Mouse (Mus musculus): Measurements from ENCODE around the gene Fbln1. TPM values are rescaled to one million over a fixed set of nuclear protein-coding genes. Genes with fewer than 3 reads are reported as not detected.

Gene Fbln1
- polyA plus RNA-seq, 1 experiment: 12.4 TPM

- TF ChIP-seq CTCF (IDR thresholded peaks at IDR 0.05; ENCODE audit: control insufficient read depth, insufficient read depth, insufficient replicate concordance, low read depth, low read length): no peak
- TF ChIP-seq POLR2A (IDR thresholded peaks at IDR 0.05; ENCODE audit: control insufficient read depth, low read depth, low read length): no peak
- Histone ChIP-seq H3K4me1 (ENCODE audit: control insufficient read depth, insufficient read depth, low read length) (peaks cover 23% of the 10 kb centered on the region), H3K36me3 (ENCODE audit: control insufficient read depth, insufficient read depth, low read length) (no peaks in the 10 kb centered on the region), H3K4me3 (ENCODE audit: control insufficient read depth, low read depth, low read length) (no peak overlapping the region; the same call in 1 of the 2 replicates), H3K27ac (ENCODE audit: control insufficient read depth, insufficient read depth, low read depth, low read length) (no peak overlapping the region), H3K27me3 (ENCODE audit: control insufficient read depth, insufficient read depth, low read length) (no peaks in the 10 kb centered on the region)
These were observed 940 bp downstream of the Fbln1 start for GRCm38 (mm10) chr15:85206703-85207075.

GRCm38 (mm10) chr15:85207081-85207480, 1.3 kb downstream of the Fbln1 start:
- TF ChIP-seq POLR2A (IDR thresholded peaks at IDR 0.05; ENCODE audit: control insufficient read depth, low read depth, low read length): no peak
- Histone ChIP-seq H3K27ac (ENCODE audit: control insufficient read depth, insufficient read depth, low read depth, low read length) (no peak overlapping the region), H3K27me3 (ENCODE audit: control insufficient read depth, insufficient read depth, low read length) (no peaks in the 10 kb centered on the region), H3K36me3 (ENCODE audit: control insufficient read depth, insufficient read depth, low read length) (no peaks in the 10 kb centered on the region), H3K4me1 (ENCODE audit: control insufficient read depth, insufficient read depth, low read length) (peaks cover 22% of the 10 kb centered on the region), H3K4me3 (ENCODE audit: control insufficient read depth, low read depth, low read length) (no peak overlapping the region)

- no peaks in the 10 kb centered on the region for H3K27me3 ChIP-seq (ENCODE audit: control insufficient read depth, insufficient read depth, low read length)
- H3K36me3 ChIP-seq (ENCODE audit: control insufficient read depth, insufficient read depth, low read length): no peaks in the 10 kb centered on the region
- H3K4me3 ChIP-seq (ENCODE audit: control insufficient read depth, low read depth, low read length): no peak overlapping the region
- peaks cover 22% of the 10 kb centered on the region for H3K4me1 ChIP-seq (ENCODE audit: control insufficient read depth, insufficient read depth, low read length)
- peak overlapping the region; percentile 40; the same call in 1 of the 2 replicates for H3K27ac ChIP-seq (ENCODE audit: control insufficient read depth, insufficient read depth, low read depth, low read length)
- TF ChIP-seq POLR2A (IDR thresholded peaks at IDR 0.05; ENCODE audit: control insufficient read depth, low read depth, low read length) (no peak), CTCF (IDR thresholded peaks at IDR 0.05; ENCODE audit: control insufficient read depth, insufficient read depth, insufficient replicate concordance, low read depth, low read length) (no peak)
These were observed 2.0 kb downstream of the Fbln1 start for GRCm38 (mm10) chr15:85207763-85208162.

GRCm38 (mm10) chr15:85208332-85208731, 2.6 kb downstream of the Fbln1 start:
- TF ChIP-seq POLR2A (IDR thresholded peaks at IDR 0.05; ENCODE audit: control insufficient read depth, low read depth, low read length) (no peak), CTCF (IDR thresholded peaks at IDR 0.05; ENCODE audit: control insufficient read depth, insufficient read depth, insufficient replicate concordance, low read depth, low read length) (no peak)
- Histone ChIP-seq H3K4me3 (ENCODE audit: control insufficient read depth, low read depth, low read length) (no peak overlapping the region), H3K27ac (ENCODE audit: control insufficient read depth, insufficient read depth, low read depth, low read length) (no peak overlapping the region; the same call in 1 of the 2 replicates), H3K27me3 (ENCODE audit: control insufficient read depth, insufficient read depth, low read length) (no peaks in the 10 kb centered on the region), H3K36me3 (ENCODE audit: control insufficient read depth, insufficient read depth, low read length) (no peaks in the 10 kb centered on the region), H3K4me1 (ENCODE audit: control insufficient read depth, insufficient read depth, low read length) (peaks cover 22% of the 10 kb centered on the region)

GRCm38 (mm10) chr15:85209341-85209740, 3.6 kb downstream of the Fbln1 start:
- Histone ChIP-seq H3K27me3 (ENCODE audit: control insufficient read depth, insufficient read depth, low read length) (no peaks in the 10 kb centered on the region), H3K4me3 (ENCODE audit: control insufficient read depth, low read depth, low read length) (no peak overlapping the region), H3K4me1 (ENCODE audit: control insufficient read depth, insufficient read depth, low read length) (peaks cover 22% of the 10 kb centered on the region), H3K36me3 (ENCODE audit: control insufficient read depth, insufficient read depth, low read length) (no peaks in the 10 kb centered on the region), H3K27ac (ENCODE audit: control insufficient read depth, insufficient read depth, low read depth, low read length) (no peak overlapping the region)
- TF ChIP-seq CTCF (IDR thresholded peaks at IDR 0.05; ENCODE audit: control insufficient read depth, insufficient read depth, insufficient replicate concordance, low read depth, low read length) (peak; percentile 33; the same call in 1 of the 2 replicates), POLR2A (IDR thresholded peaks at IDR 0.05; ENCODE audit: control insufficient read depth, low read depth, low read length) (no peak)

- no peaks in the 10 kb centered on the region for H3K36me3 ChIP-seq (ENCODE audit: control insufficient read depth, insufficient read depth, low read length)
- no peaks in the 10 kb centered on the region for H3K27me3 ChIP-seq (ENCODE audit: control insufficient read depth, insufficient read depth, low read length)
- no peak for TF ChIP-seq POLR2A (IDR thresholded peaks at IDR 0.05; ENCODE audit: control insufficient read depth, low read depth, low read length)
- no peak for TF ChIP-seq CTCF (IDR thresholded peaks at IDR 0.05; ENCODE audit: control insufficient read depth, insufficient read depth, insufficient replicate concordance, low read depth, low read length)
- H3K4me1 ChIP-seq (ENCODE audit: control insufficient read depth, insufficient read depth, low read length): peaks cover 21% of the 10 kb centered on the region
- peak overlapping the region; percentile 20; the same call in 1 of the 2 replicates for H3K4me3 ChIP-seq (ENCODE audit: control insufficient read depth, low read depth, low read length)
- no peak overlapping the region for H3K27ac ChIP-seq (ENCODE audit: control insufficient read depth, insufficient read depth, low read depth, low read length)
These were observed 4.9 kb downstream of the Fbln1 start for GRCm38 (mm10) chr15:85210686-85211085.

- H3K36me3 ChIP-seq (ENCODE audit: control insufficient read depth, insufficient read depth, low read length): no peaks in the 10 kb centered on the region
- H3K4me3 ChIP-seq (ENCODE audit: control insufficient read depth, low read depth, low read length): peak overlapping the region; percentile 20; the same call in 1 of the 2 replicates
- no peak overlapping the region for H3K27ac ChIP-seq (ENCODE audit: control insufficient read depth, insufficient read depth, low read depth, low read length)
- H3K27me3 ChIP-seq (ENCODE audit: control insufficient read depth, insufficient read depth, low read length): no peaks in the 10 kb centered on the region
- TF ChIP-seq CTCF (IDR thresholded peaks at IDR 0.05; ENCODE audit: control insufficient read depth, insufficient read depth, insufficient replicate concordance, low read depth, low read length) (no peak), POLR2A (IDR thresholded peaks at IDR 0.05; ENCODE audit: control insufficient read depth, low read depth, low read length) (no peak)
- H3K4me1 ChIP-seq (ENCODE audit: control insufficient read depth, insufficient read depth, low read length): peaks cover 15% of the 10 kb centered on the region
These were observed 5.5 kb downstream of the Fbln1 start for GRCm38 (mm10) chr15:85211101-85211760.

Data from testis, adult 2 months (tissue).